Mouse (Mus musculus): ENCODE measurements at regions not wholly inside any gene's neighbourhood (a gene's known extent, or its start where the extent isn't known, plus 50 kb on each side); places are given as distances from the start of the nearest gene placed in this dataset.

GRCm38 (mm10) chr12:26821257-26821968 lies 352.4 kb downstream of the Cmpk2 start:
- TF ChIP-seq CTCF (IDR thresholded peaks at IDR 0.05; ENCODE audit: low read depth) (no peak), EP300 (optimal IDR thresholded peaks at IDR 0.05) (no peak)
